Mouse (Mus musculus) kidney, adult 8-10 months (tissue): ENCODE measurements around the gene Tmbim7.

Source experiments
- DNase-seq, 2 experiments: peaks; one replicate each; pipeline ENCODE4 v3.0.0; 2022

Tmbim7 gene

DNA sequence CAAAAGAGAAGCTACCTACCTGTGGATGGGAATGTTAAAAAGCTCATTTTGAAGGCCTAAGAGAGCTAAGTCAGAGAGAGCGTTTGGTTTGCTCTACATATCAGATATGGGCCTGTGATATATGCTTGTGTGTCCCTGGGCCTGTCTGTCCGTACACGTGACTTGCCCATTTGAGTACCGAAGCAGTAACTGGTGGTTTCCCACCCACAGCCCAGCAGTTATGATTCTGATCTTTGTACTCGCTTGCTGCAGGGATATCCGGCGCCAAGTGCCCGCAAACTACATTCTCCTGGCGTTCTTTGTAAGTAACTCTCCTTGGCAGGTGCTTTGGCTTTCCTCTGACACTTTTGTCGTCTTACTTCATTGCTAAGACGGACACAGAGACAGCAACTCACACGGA, 15.6 kb downstream of the Tmbim7 start:
- no peak for DNase-seq

DNA sequence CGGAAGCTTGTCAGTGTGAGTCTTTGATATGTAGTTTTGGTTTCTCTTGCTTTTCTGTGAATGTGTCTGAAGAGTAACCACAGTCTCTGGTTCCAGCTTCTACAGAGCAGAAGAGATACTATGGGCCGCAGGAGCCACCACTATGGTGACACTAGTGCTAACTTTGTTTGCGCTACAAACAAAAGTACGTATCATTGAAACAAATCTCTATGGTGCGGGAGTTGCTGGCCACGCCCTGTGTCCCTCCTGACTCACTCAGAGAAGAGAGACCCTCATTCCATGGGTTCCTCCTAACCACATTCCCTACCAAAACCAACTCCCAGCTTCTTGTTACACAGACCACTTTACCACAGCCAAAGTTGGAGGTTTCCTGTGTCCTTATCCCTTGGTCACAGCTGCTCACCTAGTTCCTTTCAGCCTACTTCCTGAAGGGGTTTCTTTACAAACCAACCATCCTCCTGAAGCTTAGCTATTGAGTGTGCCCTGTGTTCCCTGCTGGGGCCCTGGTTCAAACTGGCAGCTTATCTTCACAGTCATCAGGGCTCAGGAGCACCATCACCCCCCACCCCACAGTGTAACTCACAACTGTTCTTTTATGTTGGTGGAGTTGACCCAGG, 19.1 kb downstream of the Tmbim7 start:
- DNase-seq, result no peak

DNA sequence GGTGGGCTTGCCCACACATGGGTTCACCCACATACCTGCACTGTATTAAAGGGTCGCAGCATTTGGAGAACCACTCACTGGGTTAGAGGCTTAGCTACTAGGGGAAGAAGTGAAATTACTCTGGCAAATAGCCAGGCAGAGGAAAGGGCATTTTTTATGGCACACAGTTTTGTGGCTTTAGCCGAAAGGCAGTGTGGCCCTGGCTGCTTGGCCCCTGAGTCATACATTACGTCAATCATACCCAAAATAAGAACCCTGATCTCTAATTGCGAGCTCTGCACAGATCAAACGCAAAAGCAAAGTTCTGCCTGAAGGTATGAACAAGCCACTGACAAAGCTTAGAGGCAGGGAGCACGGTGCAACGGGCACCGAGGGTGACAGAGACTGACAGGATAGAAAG, 37.3 kb downstream of the Tmbim7 start:
- no peak for DNase-seq

DNA sequence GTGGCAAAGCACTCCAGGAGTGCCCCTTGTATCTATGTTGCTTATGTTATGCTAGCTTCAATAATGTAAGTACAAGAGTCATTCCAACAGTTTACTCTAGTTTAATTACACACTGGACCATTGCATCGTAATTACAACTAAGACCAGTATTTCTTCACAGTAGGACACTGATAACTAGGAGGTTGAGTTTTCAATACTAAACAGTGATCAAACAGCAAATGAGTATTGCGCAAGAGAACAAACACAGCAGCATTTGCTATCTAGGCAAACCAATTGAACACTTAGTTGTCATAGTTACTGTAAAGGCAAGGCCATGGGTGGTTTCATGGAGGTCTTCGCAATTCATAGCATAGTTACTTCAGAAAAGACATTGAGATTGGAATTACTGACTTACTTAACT, 40.3 kb downstream of the Tmbim7 start:
- no peak for DNase-seq

DNA sequence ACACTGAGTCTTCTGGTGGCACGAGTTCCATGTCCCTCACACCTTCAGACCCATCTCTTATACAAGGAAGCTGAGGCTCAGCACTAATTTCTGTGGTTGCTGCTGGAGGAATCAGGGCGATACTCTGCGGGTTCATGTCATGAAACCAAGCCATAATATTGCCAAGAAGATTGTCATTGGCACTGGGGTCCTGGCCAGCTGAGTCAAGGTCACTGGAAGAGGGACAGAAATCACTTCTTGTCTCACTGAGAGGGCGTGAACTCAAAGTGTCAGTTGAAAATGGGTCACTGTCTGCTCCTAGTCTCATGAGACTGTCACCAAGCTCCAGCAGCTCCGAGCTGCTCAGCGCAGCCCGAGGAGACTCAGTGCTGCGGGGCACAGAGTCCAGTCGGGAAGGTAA, 42.0 kb downstream of the Tmbim7 start:
- no peak for DNase-seq

DNA sequence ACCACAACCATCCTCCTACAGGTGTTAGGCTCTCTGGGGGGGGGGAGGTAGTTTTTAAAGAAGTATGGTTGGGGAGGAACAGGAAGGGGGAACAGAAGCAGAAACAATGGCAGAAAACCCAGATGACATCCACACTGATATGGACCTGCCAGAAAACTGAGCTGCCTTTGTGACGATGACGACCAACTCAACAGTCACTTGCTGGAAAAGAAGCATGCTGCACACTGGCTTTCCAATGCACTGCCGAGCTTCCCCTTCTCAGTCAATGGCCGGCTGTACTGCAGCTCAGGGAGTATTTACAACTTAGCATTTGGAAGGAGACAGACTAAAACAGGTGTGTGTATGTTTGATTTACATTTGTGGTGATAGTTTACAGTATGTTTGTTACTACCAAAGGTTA, 44.2 kb downstream of the Tmbim7 start:
- no peak for DNase-seq

DNA sequence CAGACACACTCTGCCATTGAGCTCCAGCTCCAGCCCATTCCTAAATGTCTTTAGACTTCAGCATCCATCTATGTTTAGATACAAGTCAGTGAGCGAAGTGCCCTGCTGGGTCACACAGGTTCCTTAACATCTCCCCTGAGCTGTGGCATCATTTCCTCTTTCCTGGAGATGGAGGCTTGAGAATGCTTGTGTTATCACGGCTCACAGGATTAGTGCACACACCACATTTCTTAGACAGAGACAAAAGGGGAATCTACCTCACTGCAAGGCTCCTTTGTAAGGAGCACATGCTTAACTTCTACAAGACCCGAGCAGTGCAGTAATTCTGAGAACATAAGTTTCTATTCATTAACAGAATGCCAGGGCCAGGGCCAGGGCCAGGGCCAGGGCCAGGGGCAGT, 45.0 kb downstream of the Tmbim7 start:
- DNase-seq, result no peak

DNA sequence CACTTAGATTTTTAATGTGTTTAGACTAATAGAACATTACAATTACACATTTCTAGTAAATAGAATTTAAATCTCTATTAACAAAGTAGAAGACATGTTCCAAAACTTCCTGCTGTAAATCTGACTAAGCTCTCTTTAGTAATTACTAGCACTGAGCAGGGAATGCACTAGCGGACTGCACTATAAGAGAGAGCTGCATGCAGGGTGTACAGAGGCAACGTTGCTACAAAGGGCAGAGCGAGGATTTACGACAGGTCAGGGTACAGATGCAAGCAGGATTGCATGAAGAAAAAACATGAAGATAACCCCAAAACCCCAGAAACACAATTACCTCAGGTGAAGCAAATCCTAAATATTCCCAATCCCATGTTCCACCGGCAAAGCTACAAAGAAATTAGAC, 49.0 kb downstream of the Tmbim7 start:
- DNase-seq, result no peak

DNA sequence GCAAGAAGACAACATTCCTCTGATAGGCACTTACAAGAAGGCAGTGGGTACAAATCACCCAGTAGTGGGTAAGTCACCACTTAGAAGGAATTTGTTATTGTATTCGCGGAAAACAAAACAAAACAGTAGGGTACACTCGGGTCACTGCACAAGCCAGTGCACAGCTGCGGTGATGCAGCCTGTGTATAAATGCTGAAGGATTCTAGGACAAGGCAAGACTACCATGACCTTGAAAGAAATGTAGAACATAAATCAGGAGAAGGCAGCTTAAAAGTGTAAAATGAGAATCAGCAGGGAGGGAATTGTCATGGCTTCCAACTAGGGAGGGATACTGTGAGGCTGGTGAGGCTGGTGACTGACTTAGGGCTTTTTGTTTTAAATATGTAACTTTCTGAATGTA, 51.2 kb downstream of the Tmbim7 start:
- no peak for DNase-seq

DNA sequence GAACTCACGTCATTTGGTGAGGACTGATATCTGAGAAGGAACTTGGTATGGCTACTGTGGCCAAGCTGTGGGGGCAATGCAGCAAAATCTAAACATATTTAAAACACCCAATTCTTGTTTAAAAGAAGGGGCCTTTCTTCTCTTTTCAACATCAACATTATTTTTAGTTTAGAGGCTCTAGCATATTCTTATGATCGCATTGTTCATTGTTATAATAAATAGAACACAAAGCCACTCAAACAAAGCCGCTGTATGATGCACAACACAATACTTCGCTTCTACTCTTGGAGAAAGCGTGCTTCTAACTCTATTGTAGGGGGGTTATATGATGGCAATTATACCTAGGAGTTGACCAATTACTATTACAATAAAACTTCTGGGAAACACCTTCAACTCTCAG, 64.8 kb downstream of the Tmbim7 start:
- DNase-seq, result no peak

DNA sequence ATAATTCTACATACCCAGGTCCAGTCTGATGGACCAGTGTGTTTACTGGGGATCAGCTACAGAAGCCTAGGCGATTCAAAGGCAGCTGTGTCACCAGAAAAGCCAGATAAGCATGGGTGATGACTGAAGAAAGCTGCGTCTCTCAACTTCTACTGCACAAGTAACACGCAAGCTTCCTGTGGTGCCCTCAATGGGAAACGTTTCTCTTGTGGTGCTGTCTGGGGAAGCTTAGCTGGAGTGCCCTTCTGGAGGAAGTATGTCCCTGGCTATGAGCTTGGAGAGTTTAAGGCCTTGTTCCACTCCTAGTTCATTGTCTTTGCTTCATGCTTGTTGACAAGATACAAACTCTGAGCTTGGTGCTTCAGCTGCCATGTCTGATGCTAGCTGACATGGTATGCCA, 68.4 kb downstream of the Tmbim7 start:
- no peak for DNase-seq

DNA sequence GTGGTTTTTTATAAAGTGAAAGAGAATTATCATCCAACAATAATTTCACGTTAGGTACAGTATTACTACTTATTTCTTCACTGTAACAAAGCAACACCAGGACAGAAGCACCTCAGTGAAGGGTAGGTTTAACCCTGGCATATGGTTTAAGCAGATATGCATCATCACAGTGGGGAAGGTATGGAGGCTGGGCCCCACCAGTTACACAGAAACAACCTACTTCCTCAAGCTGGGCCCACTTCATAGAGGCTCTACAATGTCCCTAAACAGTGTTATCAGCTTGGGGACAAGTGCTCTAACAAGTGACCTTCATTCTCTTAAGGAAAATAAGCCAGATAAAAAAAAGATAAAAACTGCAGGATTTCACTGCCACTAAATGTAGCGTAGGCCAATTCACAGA, 71.9 kb downstream of the Tmbim7 start:
- DNase-seq, result no peak

DNA sequence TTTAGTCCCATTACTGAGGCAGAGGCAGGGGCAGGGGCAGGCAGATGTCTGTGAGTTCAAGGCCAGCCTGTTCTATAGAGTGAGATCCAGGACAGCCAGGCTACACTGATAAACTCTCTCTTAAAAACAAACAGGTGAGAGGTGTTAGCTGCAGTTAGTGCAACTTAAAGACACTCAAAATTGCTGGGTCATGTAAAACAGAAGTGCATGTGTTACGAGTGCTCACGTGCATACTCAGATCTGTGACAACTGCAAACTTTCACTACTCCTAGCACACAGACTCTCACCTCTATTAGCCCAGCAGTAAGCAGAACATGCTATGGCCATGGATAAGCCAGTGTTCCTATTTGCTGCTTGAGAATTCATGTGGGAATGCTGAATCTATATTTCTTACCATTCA, 72.4 kb downstream of the Tmbim7 start:
- DNase-seq, result no peak

DNA sequence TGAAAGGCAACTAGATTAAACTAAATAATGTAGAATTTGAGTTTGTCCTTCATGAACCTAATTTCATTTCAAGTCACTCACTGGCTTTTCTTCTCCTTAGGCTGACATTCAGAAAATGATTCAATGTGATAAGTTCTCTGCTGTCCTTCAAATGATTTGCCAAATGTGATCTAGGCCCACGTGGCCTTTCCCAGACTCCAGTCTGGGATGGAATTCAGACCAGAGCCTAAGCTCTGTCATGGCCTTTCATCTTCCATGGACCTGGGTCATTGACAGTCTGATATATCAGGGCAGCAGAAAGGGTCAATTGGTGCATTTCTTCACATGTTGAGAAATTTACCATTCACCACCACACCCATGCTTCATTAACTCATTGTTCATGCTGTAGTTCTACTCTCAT, 74.5 kb downstream of the Tmbim7 start:
- no peak for DNase-seq

DNA sequence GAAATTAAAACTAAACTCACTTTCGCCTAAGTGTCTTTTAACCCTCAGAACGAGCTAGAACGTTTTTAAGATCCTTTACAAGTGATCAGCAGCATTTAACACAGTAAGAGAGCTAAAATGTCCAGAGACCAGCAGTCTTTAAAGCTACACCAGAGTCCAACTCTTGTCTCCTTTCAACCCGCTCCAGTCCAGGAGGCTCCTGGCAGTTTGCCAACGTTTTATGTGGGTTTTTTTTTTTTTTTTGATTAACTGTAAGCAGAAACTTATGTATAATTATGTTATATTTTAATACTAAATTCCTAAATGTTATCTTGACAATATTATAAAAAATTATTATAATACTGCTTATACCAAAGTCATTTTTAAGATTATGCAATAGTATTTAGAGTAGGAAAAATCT, 77.8 kb downstream of the Tmbim7 start:
- no peak for DNase-seq
